Mouse (Mus musculus): ENCODE measurements around the gene Pde4c. TPM values are rescaled to one million over a fixed set of nuclear protein-coding genes. Genes with fewer than 3 reads are reported as not detected.

Pde4c gene
- polyA plus RNA-seq, 2 experiments = 0.74 to 1.6 TPM

DNA sequence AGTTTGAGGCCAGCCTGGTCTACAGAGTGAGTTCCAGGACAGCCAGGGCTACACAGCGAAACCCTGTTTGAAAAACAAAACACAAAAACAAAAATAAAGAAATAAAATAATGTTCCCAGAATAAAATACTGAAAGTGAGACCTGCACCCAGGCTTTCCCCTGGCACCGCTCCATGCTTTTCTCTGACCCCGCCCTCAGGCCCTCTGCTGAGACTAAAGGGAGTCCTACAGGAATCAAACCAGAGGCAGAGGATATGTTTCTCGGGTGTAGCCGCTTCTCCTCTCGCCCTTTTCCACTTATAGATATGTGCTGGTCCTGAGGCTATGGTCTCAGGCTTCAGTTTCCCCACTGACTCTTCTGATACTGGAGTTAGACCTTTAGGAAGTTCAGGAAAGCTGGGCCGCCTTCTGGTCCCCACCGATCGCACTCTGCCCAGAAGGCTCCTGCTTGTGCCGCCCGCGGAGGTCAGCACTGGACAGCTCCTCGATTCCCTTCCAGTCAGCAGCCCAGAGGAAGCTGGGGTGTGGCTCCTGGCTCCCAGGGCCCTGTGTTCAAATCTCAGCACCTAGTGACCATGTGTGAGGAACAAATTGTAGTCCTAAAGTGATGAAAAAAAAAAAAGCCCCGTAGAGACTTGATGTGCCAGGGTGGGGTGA, 2.4 kb downstream of the Pde4c start:
- Histone ChIP-seq H3K9me3 (ENCODE audit: control insufficient read depth, low read length) (no peaks in the 10 kb centered on the region), H3K27ac (no peak overlapping the region), H3K4me3 (ENCODE audit: insufficient read depth in 1 of 2, low read depth in 2 of 2, low read length in 2 of 2) (no peak overlapping the region), H3K36me3 (replicated peaks; ENCODE audit: control insufficient read depth, insufficient read depth, low read depth) (no peaks in the 10 kb centered on the region), H3K4me1 (replicated peaks; ENCODE audit: control insufficient read depth in 2 of 2, insufficient read depth in 2 of 2, low read length in 1 of 2) (0 out of 4 replicates have a peak, but pooled peaks cover 0 to 2% of the 10 kb centered on the region in 2 experiments), H3K4me2 (ENCODE audit: low read depth) (no peak overlapping the region), H3K27me3 (ENCODE audit: control insufficient read depth, insufficient read depth, low read length) (peaks cover 32% of the 10 kb centered on the region), H3K9ac (replicated peaks) (no peak overlapping the region)
- ATAC-seq (ENCODE audit: insufficient read depth) (no peak), DNase-seq (ENCODE audit: low read depth in 3 of 3, low spot score in 3 of 3) (no peak)
- 23% methylated on average over 14 of the region's 14 CpGs for WGBS (ENCODE audit: insufficient replicate concordance)
- no peak for TF ChIP-seq EP300 (IDR thresholded peaks at IDR 0.05; ENCODE audit: low read depth)
- TF ChIP-seq CTCF (IDR thresholded peaks at IDR 0.05; ENCODE audit: low read depth) = no peak

- Histone ChIP-seq H3K9me3 (ENCODE audit: control insufficient read depth, low read length) (no peaks in the 10 kb centered on the region), H3K4me1 (replicated peaks; ENCODE audit: control insufficient read depth in 2 of 2, insufficient read depth in 2 of 2, low read length in 1 of 2) (0 out of 4 replicates have a peak, but pooled peaks cover 0 to 2% of the 10 kb centered on the region in 2 experiments), H3K4me2 (ENCODE audit: low read depth) (no peak overlapping the region), H3K36me3 (replicated peaks; ENCODE audit: control insufficient read depth, insufficient read depth, low read depth) (no peaks in the 10 kb centered on the region), H3K4me3 (ENCODE audit: insufficient read depth in 1 of 2, low read depth in 2 of 2, low read length in 2 of 2) (no peak overlapping the region), H3K27me3 (ENCODE audit: control insufficient read depth, insufficient read depth, low read length) (peaks cover 32% of the 10 kb centered on the region), H3K9ac (replicated peaks) (no peak overlapping the region), H3K27ac (no peak overlapping the region)
- TF ChIP-seq CTCF (IDR thresholded peaks at IDR 0.05; ENCODE audit: low read depth) = no peak
- no peak for TF ChIP-seq EP300 (IDR thresholded peaks at IDR 0.05; ENCODE audit: low read depth)
- no peak for ATAC-seq (ENCODE audit: insufficient read depth)
- DNase-seq (ENCODE audit: low read depth in 3 of 3, low spot score in 3 of 3) = no peak
- 37% methylated on average over 11 of the region's 11 CpGs for WGBS (ENCODE audit: insufficient replicate concordance)
Measured at GRCm38 (mm10) chr8:70726721-70727120, 3.2 kb downstream of the Pde4c start.

GRCm38 (mm10) chr8:70729808-70730475, 6.4 kb downstream of the Pde4c start:
- Histone ChIP-seq H3K27me3 (ENCODE audit: control insufficient read depth, insufficient read depth, low read length) (peaks cover 32% of the 10 kb centered on the region), H3K4me1 (replicated peaks; ENCODE audit: control insufficient read depth in 2 of 2, insufficient read depth in 2 of 2, low read length in 1 of 2) (0 out of 4 replicates have a peak, but pooled peaks cover 0 to 2% of the 10 kb centered on the region in 2 experiments), H3K4me2 (ENCODE audit: low read depth) (peak overlapping the region; percentile 53), H3K36me3 (replicated peaks; ENCODE audit: control insufficient read depth, insufficient read depth, low read depth) (no peaks in the 10 kb centered on the region), H3K9ac (replicated peaks) (no peak overlapping the region), H3K9me3 (ENCODE audit: control insufficient read depth, low read length) (no peaks in the 10 kb centered on the region), H3K4me3 (ENCODE audit: insufficient read depth in 1 of 2, low read depth in 2 of 2, low read length in 2 of 2) (peak overlapping the region; percentile 17 to 24; a peak in 2 of 4 replicates), H3K27ac (no peak overlapping the region)
- TF ChIP-seq CTCF (IDR thresholded peaks at IDR 0.05; ENCODE audit: low read depth) (peak; percentile 61; the same call in 1 of the 2 replicates), EP300 (IDR thresholded peaks at IDR 0.05; ENCODE audit: low read depth) (no peak)
- WGBS (ENCODE audit: insufficient replicate concordance) = 2% methylated on average over 34 of the region's 34 CpGs
- DNase-seq (ENCODE audit: low read depth in 3 of 3, low spot score in 3 of 3) (no peak), ATAC-seq (ENCODE audit: insufficient read depth) (no peak)

DNA sequence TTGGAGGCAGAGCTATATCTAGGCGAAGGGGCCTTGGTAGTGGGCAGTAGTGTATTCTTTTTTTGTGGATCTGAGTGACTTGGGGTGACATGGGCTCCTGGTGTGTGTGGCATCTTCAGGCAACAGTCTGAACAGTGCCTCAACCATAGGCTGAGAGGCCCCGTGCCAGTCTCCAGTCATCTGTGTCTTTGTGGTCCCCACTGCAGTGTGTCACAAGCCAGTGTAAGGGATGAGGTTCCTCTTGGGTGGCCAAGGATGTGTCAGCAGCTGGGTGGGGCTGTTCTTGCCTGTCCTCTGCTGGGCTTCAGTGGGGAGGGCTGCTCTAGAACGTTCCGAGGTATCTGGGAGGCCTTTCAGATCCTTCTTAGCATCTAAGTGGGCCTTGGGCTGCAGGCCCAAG, 7.4 kb downstream of the Pde4c start:
- Histone ChIP-seq H3K4me1 (replicated peaks; ENCODE audit: control insufficient read depth in 2 of 2, insufficient read depth in 2 of 2, low read length in 1 of 2) (0 out of 4 replicates have a peak, but pooled peaks cover 0 to 2% of the 10 kb centered on the region in 2 experiments), H3K9ac (replicated peaks) (no peak overlapping the region), H3K27me3 (ENCODE audit: control insufficient read depth, insufficient read depth, low read length) (peaks cover 32% of the 10 kb centered on the region), H3K9me3 (ENCODE audit: control insufficient read depth, low read length) (no peaks in the 10 kb centered on the region), H3K27ac (no peak overlapping the region), H3K4me2 (ENCODE audit: low read depth) (no peak overlapping the region), H3K4me3 (ENCODE audit: insufficient read depth in 1 of 2, low read depth in 2 of 2, low read length in 2 of 2) (no peak overlapping the region), H3K36me3 (replicated peaks; ENCODE audit: control insufficient read depth, insufficient read depth, low read depth) (no peaks in the 10 kb centered on the region)
- ATAC-seq (ENCODE audit: insufficient read depth) (no peak), DNase-seq (ENCODE audit: low read depth in 3 of 3, low spot score in 3 of 3) (no peak)
- 66% methylated on average over 4 of the region's 4 CpGs for WGBS (ENCODE audit: insufficient replicate concordance)
- TF ChIP-seq EP300 (IDR thresholded peaks at IDR 0.05; ENCODE audit: low read depth) (no peak), CTCF (IDR thresholded peaks at IDR 0.05; ENCODE audit: low read depth) (no peak)

DNA sequence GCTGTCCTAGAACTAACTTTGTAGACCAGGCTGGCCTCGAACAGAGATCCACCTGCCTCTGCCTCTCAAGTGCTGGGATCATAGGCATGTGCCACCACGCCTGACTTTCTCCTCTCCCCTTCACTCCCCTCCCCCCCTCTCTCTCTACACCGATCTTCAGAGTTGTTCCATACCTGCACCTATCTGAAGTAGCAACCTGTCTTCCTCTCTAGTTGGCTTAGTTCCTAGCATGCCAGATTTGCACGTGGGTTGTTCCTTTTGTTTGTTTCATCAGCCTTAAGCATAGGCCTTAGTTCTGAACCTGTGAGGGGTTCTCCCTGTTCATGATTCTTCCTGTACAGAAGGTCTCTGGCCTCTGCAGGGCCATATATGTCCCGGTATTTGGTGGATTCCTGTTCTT, 14.2 kb downstream of the Pde4c start:
- Histone ChIP-seq H3K27me3 (ENCODE audit: control insufficient read depth, insufficient read depth, low read length) (peaks cover 12% of the 10 kb centered on the region), H3K4me2 (ENCODE audit: low read depth) (no peak overlapping the region), H3K9ac (replicated peaks) (no peak overlapping the region), H3K4me3 (ENCODE audit: insufficient read depth in 1 of 2, low read depth in 2 of 2, low read length in 2 of 2) (no peak overlapping the region), H3K27ac (no peak overlapping the region), H3K9me3 (ENCODE audit: control insufficient read depth, low read length) (no peaks in the 10 kb centered on the region), H3K4me1 (replicated peaks; ENCODE audit: control insufficient read depth in 2 of 2, insufficient read depth in 2 of 2, low read length in 1 of 2) (0 out of 4 replicates have a peak, but pooled peaks cover 0 to 2% of the 10 kb centered on the region in 2 experiments), H3K36me3 (replicated peaks; ENCODE audit: control insufficient read depth, insufficient read depth, low read depth) (no peaks in the 10 kb centered on the region)
- ATAC-seq (ENCODE audit: insufficient read depth) = no peak
- TF ChIP-seq CTCF (IDR thresholded peaks at IDR 0.05; ENCODE audit: low read depth) (no peak), EP300 (IDR thresholded peaks at IDR 0.05; ENCODE audit: low read depth) (no peak)
- 46% methylated on average over 5 of the region's 5 CpGs for WGBS (ENCODE audit: insufficient replicate concordance)
- DNase-seq (ENCODE audit: low read depth in 3 of 3, low spot score in 3 of 3) = no peak

Measured in liver, embryonic 14.5 days (tissue).